Mouse (Mus musculus): Measurements from ENCODE around the gene Polr3h.

DNA sequence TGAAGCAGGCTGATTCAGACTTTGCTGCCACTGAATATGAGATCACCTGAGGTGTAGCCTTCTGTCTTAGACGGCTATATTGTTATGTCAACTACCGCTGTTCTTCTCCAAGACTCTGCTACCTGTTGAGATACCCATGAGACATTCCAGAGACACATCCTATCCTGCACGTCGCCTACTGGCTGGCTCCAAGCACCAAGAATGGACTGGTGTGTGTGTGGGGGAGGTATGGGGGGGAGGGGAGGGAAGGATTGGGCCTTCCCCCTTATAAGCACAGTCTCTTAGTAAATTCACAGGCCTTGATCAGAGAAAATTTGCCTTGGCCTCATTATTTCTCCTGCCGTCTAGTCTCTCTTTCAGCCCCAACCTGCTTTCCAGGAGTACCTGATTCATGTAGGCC, 41.8 kb upstream of the Polr3h start:
- TF ChIP-seq TCF12 (IDR thresholded peaks at IDR 0.05; ENCODE audit: low read depth, low read length) (no peak), CTCF (conservative IDR thresholded peaks at IDR 0.05 in 1 of 2, IDR thresholded peaks at IDR 0.05 in 1 of 2; ENCODE audit: low read depth in 2 of 2, low read length in 2 of 2) (no peak), NRF1 (IDR thresholded peaks at IDR 0.05; ENCODE audit: low read depth, low read length) (no peak)

Measured in CH12.LX (cell line).